Mouse (Mus musculus) lung, embryonic 16.5 days (tissue): ENCODE results near the gene Itgam. TPM values are rescaled to one million over a fixed set of nuclear protein-coding genes. Genes with fewer than 3 reads are reported as not detected.
"Not testable (repeated sequence)": the region's sequence is repeated elsewhere in the genome, so short reads cannot be mapped to it uniquely, and the experiment has no call there.

Experiments used
- ATAC-seq: fragments of 200-750 bp; cut with Nextera tagmentation; 2 replicates; pipeline ENCODE4 v1.8.0; 2017; ENCODE audit warnings: low read depth, mild to moderate bottlenecking, moderate library complexity
- H3K27ac ChIP-seq: fragments of 300-500 bp; sonication (generic); 2 replicates; pipeline ENCODE4 v1.5.1; 2014; ENCODE audit warnings: mild to moderate bottlenecking, control low read depth, low read length
- H3K27me3 ChIP-seq: fragments of 300-500 bp; sonication (generic); 2 replicates; pipeline ENCODE4 v1.6.1; 2014; ENCODE audit warnings: low read depth, low read length, mixed read lengths; ENCODE audit not compliant: control insufficient read depth, insufficient read depth
- H3K36me3 ChIP-seq: fragments of 300-500 bp; sonication (generic); 2 replicates; pipeline ENCODE4 v1.6.1; 2014; ENCODE audit warnings: low read length; ENCODE audit not compliant: control insufficient read depth, insufficient read depth
- H3K4me1 ChIP-seq: fragments of 300-500 bp; sonication (generic); replicated peaks from 2 replicates; pipeline ENCODE4 v1.6.1; 2014; ENCODE audit warnings: low read length, mixed read lengths; ENCODE audit not compliant: control insufficient read depth, insufficient read depth
- H3K4me2 ChIP-seq: fragments of 300-500 bp; sonication (generic); 2 replicates; pipeline ENCODE4 v1.6.1; 2014; ENCODE audit warnings: low read depth, low read length, control low read depth
- H3K4me3 ChIP-seq: fragments of 300-500 bp; sonication (generic); 2 replicates; pipeline ENCODE4 v1.5.1; 2014; ENCODE audit warnings: mild to moderate bottlenecking, low read length, control low read depth
- H3K9ac ChIP-seq: fragments of 300-500 bp; sonication (generic); 2 replicates; pipeline ENCODE4 v1.6.1; 2014; ENCODE audit warnings: low read length, control low read depth
- H3K9me3 ChIP-seq: fragments of 300-500 bp; sonication (generic); 2 replicates; pipeline ENCODE4 v1.6.1; 2016; ENCODE audit warnings: low read length; ENCODE audit not compliant: control insufficient read depth
- WGBS: fragments of 180-500 bp; shearing (Covaris S2); extraction: QIAGEN DNeasy Blood & Tissue Kit; methylation state at CpG from one replicate; pipeline ENCODE4 v1.1.7; 2014; 5-methylcytosine and 5-hydroxymethylcytosine counted together
- polyA plus RNA-seq: library from polyadenylated mRNA; unstranded; fragments of >200 nt; fragmentation: Nextera tagmentation; extraction: Ambion mirVana; gene quantifications from 2 replicates; pipeline ENCODE4 v1.2.1, GENCODE M21; 2015

Itgam gene
- polyA plus RNA-seq, 1 experiment from 2014 or later = 1.3 TPM

GRCm38 (mm10) chr7:128025381-128025780, 37.1 kb upstream of the Itgam start:
- Histone ChIP-seq H3K36me3 (no peaks in the 10 kb centered on the region), H3K27ac (no peak overlapping the region), H3K4me2 (no peak overlapping the region), H3K4me1 (no peaks in the 10 kb centered on the region), H3K9ac (no peak overlapping the region), H3K9me3 (no peaks in the 10 kb centered on the region), H3K27me3 (no peaks in the 10 kb centered on the region), H3K4me3 (no peak overlapping the region)
- 74% methylated on average over 4 of the region's 4 CpGs for WGBS
- ATAC-seq = no peak

DNA sequence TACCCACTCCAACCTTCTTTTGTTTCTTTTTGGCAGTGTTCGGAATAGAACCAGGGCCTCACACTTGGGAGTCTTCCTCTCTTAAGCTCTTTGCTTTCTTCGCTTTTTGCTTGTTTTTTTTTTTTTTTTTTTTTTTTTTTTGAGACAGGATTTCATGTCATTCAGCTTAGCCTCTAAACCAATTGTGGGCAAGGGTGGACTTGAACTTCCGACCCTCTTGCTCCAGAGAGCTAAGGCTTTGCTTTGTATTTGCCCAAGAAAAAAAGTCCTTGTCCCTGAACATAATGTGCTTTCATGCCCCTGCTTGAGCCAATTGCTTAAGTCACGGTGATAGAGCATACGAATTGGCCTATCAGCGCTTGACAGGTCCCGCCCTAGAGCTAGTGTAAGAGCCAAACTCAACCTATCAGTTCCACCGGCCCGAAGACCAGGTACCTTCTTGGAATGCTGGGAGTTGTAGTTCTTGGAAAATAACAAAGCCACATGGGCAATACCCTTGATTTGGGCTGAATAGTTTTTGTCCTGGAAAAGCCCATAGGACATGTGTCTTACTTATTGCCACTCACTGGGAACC, 30.9 kb upstream of the Itgam start:
- H3K9ac ChIP-seq = no peak overlapping the region
- H3K4me1 ChIP-seq = no peaks in the 10 kb centered on the region
- H3K9me3 ChIP-seq = no peaks in the 10 kb centered on the region
- no peaks in the 10 kb centered on the region for H3K27me3 ChIP-seq
- H3K4me3 ChIP-seq = no peak overlapping the region
- H3K4me2 ChIP-seq = no peak overlapping the region
- no peak overlapping the region for H3K27ac ChIP-seq
- ATAC-seq = peak; percentile 51; the same call in 1 of the 2 replicates
- 42% methylated on average over 9 of the region's 9 CpGs for WGBS
- H3K36me3 ChIP-seq = no peaks in the 10 kb centered on the region

DNA sequence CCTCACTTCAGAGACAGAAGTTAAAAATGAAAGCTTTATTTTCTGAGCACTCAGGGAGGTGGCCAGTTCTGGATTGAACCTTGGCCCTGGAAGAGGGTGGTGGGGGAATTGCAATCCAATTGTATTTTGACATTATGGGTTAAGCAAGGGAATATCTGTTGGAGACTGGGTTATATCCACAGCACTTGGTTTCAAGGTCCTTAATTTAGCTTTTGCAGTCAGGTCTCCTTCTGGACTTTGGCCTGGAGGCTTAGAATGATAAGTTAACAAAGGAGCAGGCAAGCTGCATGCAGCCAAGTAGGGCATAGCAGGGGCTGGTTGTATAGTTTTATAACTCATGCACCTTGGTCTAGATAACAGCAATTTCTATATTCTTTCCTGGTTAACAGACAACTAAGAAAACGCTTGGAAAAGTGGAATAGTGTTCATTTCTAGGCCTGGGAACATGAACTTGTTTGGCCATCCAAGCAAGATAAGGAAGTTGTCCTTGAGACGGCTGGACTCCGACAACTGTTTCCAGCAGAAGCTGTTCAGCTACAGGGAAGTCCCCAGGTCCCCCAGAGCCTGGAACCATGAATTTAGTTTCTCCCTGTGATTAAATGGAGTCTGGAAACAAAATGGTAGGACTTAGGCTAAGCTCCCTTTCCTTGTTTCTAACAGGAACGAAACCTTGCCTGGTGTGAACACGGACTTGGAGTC, 30.0 kb upstream of the Itgam start:
- H3K9me3 ChIP-seq = no peaks in the 10 kb centered on the region
- no peak overlapping the region for H3K4me3 ChIP-seq
- no peak overlapping the region for H3K4me2 ChIP-seq
- no peak overlapping the region for H3K27ac ChIP-seq
- H3K4me1 ChIP-seq = no peaks in the 10 kb centered on the region
- no peaks in the 10 kb centered on the region for H3K36me3 ChIP-seq
- ATAC-seq = no peak
- no peak overlapping the region for H3K9ac ChIP-seq
- H3K27me3 ChIP-seq = no peaks in the 10 kb centered on the region
- WGBS = 72% methylated on average over 5 of the region's 5 CpGs

DNA sequence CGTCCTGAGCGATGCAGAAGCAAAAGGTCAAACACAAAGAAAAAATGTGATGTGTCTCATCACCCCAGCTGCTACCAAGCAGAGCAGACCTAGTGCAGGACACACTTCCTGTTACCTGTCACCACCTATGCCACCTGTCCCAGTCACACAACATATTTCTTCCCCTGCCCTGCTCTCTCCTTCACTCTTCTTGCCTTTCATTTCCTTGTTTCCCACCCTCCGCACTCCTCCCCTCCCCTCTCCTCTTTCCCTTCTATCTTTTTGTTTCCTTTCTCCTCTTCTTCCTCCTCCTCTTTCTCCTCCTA, 29.5 kb upstream of the Itgam start:
- WGBS = 82% methylated on average over 3 of the region's 3 CpGs
- H3K4me1 ChIP-seq = no peaks in the 10 kb centered on the region
- no peak overlapping the region for H3K4me2 ChIP-seq
- no peaks in the 10 kb centered on the region for H3K9me3 ChIP-seq
- ATAC-seq = no peak
- H3K4me3 ChIP-seq = no peak overlapping the region
- no peaks in the 10 kb centered on the region for H3K27me3 ChIP-seq
- no peak overlapping the region for H3K9ac ChIP-seq
- no peaks in the 10 kb centered on the region for H3K36me3 ChIP-seq
- no peak overlapping the region for H3K27ac ChIP-seq

- Histone ChIP-seq H3K4me3 (no peak overlapping the region), H3K4me1 (no peaks in the 10 kb centered on the region), H3K36me3 (no peaks in the 10 kb centered on the region), H3K9ac (no peak overlapping the region), H3K9me3 (no peaks in the 10 kb centered on the region), H3K27me3 (no peaks in the 10 kb centered on the region), H3K27ac (no peak overlapping the region), H3K4me2 (no peak overlapping the region)
- ATAC-seq = no peak
- WGBS = 83% methylated on average over 4 of the region's 4 CpGs
Measured at GRCm38 (mm10) chr7:128033616-128034015, 28.8 kb upstream of the Itgam start.

DNA sequence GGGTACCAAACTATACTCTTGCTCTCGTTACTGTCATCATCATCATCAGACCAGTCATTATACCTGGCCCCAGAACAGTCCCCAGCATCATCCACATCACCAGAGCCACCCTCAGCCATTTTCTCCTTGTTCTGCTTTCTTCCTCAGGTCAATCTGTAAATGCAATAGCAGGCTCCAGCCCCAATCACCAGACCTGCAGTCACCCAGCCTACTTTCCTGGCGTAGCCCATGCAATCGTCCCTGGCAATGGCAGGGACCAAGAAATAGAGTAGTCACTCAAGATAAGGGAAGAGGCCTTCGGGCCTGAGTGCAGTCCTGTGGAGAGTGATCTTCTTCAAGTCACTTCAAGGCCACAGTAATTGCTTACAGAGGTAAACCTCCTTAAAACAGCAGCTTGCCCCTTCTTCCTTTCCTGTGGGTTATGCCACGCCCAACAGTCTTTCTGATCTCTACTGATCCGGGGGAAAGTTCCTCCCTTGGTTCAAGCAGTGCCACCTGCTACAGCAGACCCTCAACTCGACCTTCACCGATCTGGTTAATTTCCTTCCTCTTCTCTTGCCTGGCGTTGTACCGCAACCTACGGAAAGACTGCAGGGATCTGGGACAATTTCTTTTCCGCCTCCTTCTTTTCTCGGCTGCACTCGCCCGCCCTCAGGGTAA, 20.1 kb upstream of the Itgam start:
- H3K4me3 ChIP-seq, H3K9ac ChIP-seq, H3K9me3 ChIP-seq, H3K4me2 ChIP-seq, H3K4me1 ChIP-seq, H3K27me3 ChIP-seq, H3K27ac ChIP-seq, ATAC-seq, H3K36me3 ChIP-seq: not testable (repeated sequence)
- 73% methylated on average over 15 of the region's 15 CpGs for WGBS

GRCm38 (mm10) chr7:128044142-128044785, 18.2 kb upstream of the Itgam start:
- 54% methylated on average over 4 of the region's 4 CpGs for WGBS

GRCm38 (mm10) chr7:128045640-128046039, 16.8 kb upstream of the Itgam start:
- no peak overlapping the region for H3K4me3 ChIP-seq
- H3K4me2 ChIP-seq = no peak overlapping the region
- no peak overlapping the region for H3K9ac ChIP-seq
- no peak for ATAC-seq
- H3K27ac ChIP-seq = no peak overlapping the region
- H3K27me3 ChIP-seq = no peaks in the 10 kb centered on the region
- no peaks in the 10 kb centered on the region for H3K9me3 ChIP-seq
- WGBS = 45% methylated on average over 2 of the region's 2 CpGs
- H3K36me3 ChIP-seq = no peaks in the 10 kb centered on the region
- no peaks in the 10 kb centered on the region for H3K4me1 ChIP-seq

More at GRCm38 (mm10) chr7:128044142-128044785, 18.2 kb upstream of the Itgam start:
- Histone ChIP-seq H3K27ac (no peak overlapping the region), H3K36me3 (no peaks in the 10 kb centered on the region), H3K9me3 (no peaks in the 10 kb centered on the region), H3K4me2 (no peak overlapping the region), H3K27me3 (no peaks in the 10 kb centered on the region), H3K4me1 (no peaks in the 10 kb centered on the region), H3K9ac (no peak overlapping the region), H3K4me3 (no peak overlapping the region)
- ATAC-seq = no peak

DNA sequence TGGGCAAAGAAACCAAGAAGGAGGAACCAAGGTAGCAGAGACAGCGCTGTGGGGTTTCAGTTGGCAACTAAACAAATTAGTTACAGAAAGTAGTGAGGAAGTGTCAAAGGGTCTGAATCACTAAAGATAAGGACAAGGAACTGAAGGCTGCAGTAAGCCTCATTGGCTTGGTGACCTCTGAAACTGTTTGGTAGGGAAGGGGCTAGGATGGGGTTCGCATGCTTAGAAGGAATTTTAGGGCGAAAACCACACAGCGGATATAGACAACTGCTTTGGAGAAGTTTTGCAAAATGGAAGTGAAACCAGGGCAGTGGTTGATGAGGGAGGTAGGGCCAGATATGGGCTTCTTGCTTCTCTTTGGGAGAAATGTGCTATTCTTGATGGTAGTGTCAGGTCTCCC, 13.6 kb upstream of the Itgam start:
- Histone ChIP-seq H3K4me2 (no peak overlapping the region), H3K27me3 (no peaks in the 10 kb centered on the region), H3K4me3 (no peak overlapping the region), H3K27ac (no peak overlapping the region), H3K4me1 (no peaks in the 10 kb centered on the region), H3K9me3 (no peaks in the 10 kb centered on the region), H3K9ac (no peak overlapping the region), H3K36me3 (no peaks in the 10 kb centered on the region)
- no peak for ATAC-seq
- WGBS = 90% methylated on average over 4 of the region's 4 CpGs
